Mouse (Mus musculus): ENCODE results near the gene Faap100. TPM values are rescaled to one million over a fixed set of nuclear protein-coding genes. Genes with fewer than 3 reads are reported as not detected.

The Faap100 gene
- polyA plus RNA-seq, 1 experiment from 2014 or later: 74.6 TPM

DNA sequence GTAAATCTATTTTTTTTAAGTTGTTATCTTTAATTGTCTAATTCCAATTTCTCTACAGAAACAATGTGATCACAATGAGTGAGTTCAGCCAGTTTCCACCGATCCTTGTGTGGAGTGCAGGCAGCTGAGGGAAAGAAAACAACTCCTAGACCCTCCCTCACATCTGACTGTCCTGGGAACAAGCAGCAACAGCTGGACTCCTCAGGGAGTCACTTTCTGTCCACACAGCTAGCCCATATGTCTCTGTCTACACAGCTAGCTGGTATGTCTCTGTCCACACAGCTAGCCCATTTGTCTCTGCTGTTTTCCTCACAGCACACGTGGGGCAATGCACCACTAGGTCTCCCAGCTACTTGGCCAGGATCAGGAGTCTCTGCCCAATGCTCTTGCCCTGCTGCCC is 19.0 kb upstream of the Faap100 start:
- ATAC-seq (ENCODE audit: low FRiP score): no peak
- no peaks in the 10 kb centered on the region for H3K9me3 ChIP-seq
- H3K4me1 ChIP-seq (replicated peaks): no peaks in the 10 kb centered on the region
- no peak overlapping the region for H3K4me3 ChIP-seq
- no peak overlapping the region for H3K9ac ChIP-seq
- peaks cover 80% of the 10 kb centered on the region for H3K36me3 ChIP-seq
- WGBS: 79% methylated on average over 2 of the region's 2 CpGs
- no peak overlapping the region for H3K27ac ChIP-seq
- H3K4me2 ChIP-seq: no peak overlapping the region
- H3K27me3 ChIP-seq: no peaks in the 10 kb centered on the region

DNA sequence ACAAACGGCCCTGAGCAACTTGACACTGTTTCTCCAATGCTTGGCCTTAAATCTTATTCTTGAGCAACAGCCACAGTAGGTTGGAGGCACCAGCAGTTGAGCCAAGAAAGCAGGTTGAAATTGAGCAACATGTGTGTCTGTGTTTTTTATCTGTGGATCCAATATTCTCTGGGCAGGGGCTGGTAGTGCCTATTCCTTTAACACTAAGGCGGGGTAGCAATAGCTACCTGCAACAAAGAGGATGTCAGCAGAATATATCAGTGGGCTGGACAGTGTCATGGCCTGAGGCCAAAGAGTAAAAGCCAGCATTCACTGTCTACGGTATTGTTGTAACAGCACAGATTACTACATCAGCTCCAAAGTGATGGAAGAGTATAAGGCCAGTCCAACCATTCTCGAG is 17.1 kb upstream of the Faap100 start:
- ATAC-seq (ENCODE audit: low FRiP score): no peak

DNA sequence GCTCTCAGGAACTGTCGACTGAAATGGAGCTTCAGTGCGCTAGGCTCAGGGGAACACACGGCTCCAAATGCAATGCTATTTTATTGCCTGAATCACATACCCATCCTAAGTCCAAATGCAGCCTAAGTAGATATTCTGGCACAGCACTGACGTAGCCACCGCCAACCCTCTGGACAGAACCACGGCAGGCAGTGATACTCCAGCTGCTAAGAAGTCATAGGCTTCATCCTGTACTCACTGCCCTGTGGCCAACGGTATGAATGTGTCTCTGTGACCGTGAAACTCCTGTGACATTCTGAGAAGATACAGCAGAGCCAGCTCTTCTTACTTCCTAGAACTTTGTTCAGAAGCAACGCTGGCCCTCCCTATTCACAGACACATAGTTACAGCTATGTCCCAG is 10.0 kb upstream of the Faap100 start:
- Histone ChIP-seq H3K9ac (no peak overlapping the region), H3K9me3 (no peaks in the 10 kb centered on the region), H3K27ac (no peak overlapping the region), H3K36me3 (peaks cover 77% of the 10 kb centered on the region), H3K4me2 (no peak overlapping the region), H3K4me1 (replicated peaks) (no peaks in the 10 kb centered on the region), H3K27me3 (no peaks in the 10 kb centered on the region), H3K4me3 (no peak overlapping the region)
- WGBS: 94% methylated on average over 9 of the region's 9 CpGs
- no peak for ATAC-seq (ENCODE audit: low FRiP score)

More for the DNA sequence above, 17.1 kb upstream of the Faap100 start:
- H3K9me3 ChIP-seq: no peaks in the 10 kb centered on the region
- no peaks in the 10 kb centered on the region for H3K4me1 ChIP-seq (replicated peaks)
- no peak overlapping the region for H3K4me2 ChIP-seq
- H3K9ac ChIP-seq: no peak overlapping the region
- WGBS: 83% methylated on average over 4 of the region's 4 CpGs
- H3K27me3 ChIP-seq: no peaks in the 10 kb centered on the region
- no peak overlapping the region for H3K4me3 ChIP-seq
- no peak overlapping the region for H3K27ac ChIP-seq
- H3K36me3 ChIP-seq: peaks cover 72% of the 10 kb centered on the region

DNA sequence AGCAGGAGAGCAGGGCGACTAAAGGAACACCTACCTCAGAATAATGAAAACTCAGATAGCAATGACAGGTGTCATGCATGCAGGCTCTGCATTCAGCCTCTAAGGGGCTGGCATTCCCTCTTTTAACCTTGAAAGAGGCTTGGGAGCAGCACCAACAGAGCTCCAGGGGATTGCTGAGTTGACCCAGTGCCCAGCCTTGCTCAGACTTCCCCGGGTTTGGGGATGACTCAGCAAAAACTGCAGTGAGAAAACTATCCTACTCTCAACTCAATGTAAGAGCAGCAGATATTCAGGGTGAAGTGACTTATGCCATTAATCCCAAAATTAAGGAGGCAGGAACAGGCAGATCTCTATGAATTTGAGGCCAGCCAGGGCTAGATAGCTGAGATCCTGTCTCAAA is 8.6 kb upstream of the Faap100 start:
- Histone ChIP-seq H3K4me1 (replicated peaks) (no peaks in the 10 kb centered on the region), H3K9ac (no peak overlapping the region), H3K4me2 (no peak overlapping the region), H3K27me3 (no peaks in the 10 kb centered on the region), H3K36me3 (peaks cover 77% of the 10 kb centered on the region), H3K9me3 (no peaks in the 10 kb centered on the region), H3K4me3 (no peak overlapping the region), H3K27ac (no peak overlapping the region)
- 81% methylated on average over 2 of the region's 2 CpGs for WGBS
- ATAC-seq (ENCODE audit: low FRiP score): no peak

DNA sequence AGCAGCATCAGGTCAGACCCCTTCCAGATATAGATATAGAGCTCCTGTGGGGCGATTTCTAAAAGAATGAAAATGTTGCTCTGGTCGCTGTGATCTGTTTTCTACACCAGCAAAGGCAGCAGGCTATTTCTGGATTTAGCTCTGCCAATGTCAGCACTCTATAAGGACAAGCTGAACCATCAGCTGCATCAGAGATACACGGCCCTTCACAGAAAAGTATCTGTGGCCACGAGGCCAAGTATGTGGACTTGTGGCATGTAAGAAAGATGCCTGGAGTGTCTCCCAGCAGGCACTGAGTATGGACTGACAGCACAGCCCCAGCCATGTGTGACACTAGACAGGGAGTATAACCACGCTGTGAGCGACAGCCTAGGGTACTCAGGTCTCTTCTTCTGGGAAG is 8.1 kb upstream of the Faap100 start:
- 93% methylated on average over 6 of the region's 6 CpGs for WGBS
- Histone ChIP-seq H3K9me3 (no peaks in the 10 kb centered on the region), H3K36me3 (peaks cover 79% of the 10 kb centered on the region)

DNA sequence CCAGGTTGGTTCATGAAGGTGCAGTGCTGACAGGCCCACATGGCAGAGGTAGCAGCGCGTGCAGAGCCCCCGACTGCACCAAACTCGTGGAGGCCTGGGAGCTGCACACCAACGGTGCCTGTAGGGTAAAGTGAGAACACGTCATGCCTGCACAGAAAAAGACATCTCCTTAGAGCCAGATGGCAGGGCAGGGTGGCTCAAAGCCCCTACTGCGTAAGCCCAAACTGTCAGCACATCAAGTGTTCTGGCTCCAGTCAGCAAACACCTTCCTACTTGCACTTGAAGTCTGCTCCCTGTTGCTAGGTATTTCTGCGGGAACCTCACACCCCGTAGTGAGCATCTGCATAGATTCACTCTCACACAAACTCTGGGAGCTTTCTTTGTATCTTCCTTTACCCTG is 3.9 kb upstream of the Faap100 start:
- Histone ChIP-seq H3K4me3 (no peak overlapping the region), H3K9ac (no peak overlapping the region), H3K9me3 (no peaks in the 10 kb centered on the region), H3K4me2 (no peak overlapping the region), H3K27me3 (no peaks in the 10 kb centered on the region), H3K27ac (no peak overlapping the region), H3K4me1 (replicated peaks) (peaks cover 15% of the 10 kb centered on the region), H3K36me3 (peaks cover 74% of the 10 kb centered on the region)
- ATAC-seq (ENCODE audit: low FRiP score): no peak
- 91% methylated on average over 9 of the region's 9 CpGs for WGBS

More for the DNA sequence above, 8.1 kb upstream of the Faap100 start:
- ATAC-seq (ENCODE audit: low FRiP score): no peak
- Histone ChIP-seq H3K9ac (no peak overlapping the region), H3K4me3 (no peak overlapping the region), H3K4me2 (no peak overlapping the region), H3K4me1 (replicated peaks) (no peaks in the 10 kb centered on the region), H3K27me3 (no peaks in the 10 kb centered on the region), H3K27ac (no peak overlapping the region)

DNA sequence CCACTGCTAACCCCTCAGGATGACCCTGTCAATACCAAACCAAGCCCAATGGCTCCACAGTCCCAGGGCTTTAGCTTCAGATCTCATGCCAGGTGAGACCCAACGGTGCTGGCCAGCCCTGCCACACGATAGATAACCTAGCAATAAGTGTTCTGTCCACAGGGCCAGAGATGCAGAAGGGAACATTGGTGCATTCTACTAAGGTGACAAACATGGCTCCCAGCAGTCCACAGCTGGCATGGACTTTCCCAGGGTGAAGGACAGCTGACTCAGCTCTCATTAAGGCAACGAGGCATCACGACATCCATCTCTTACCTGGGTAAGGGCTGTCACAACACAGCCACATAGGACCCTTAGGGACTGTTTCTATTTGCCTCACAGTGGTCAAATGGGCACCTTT is 2.6 kb upstream of the Faap100 start:
- no peak overlapping the region for H3K4me3 ChIP-seq
- no peaks in the 10 kb centered on the region for H3K9me3 ChIP-seq
- H3K36me3 ChIP-seq: peaks cover 74% of the 10 kb centered on the region
- no peak overlapping the region for H3K4me2 ChIP-seq
- 90% methylated on average over 4 of the region's 4 CpGs for WGBS
- H3K27ac ChIP-seq: no peak overlapping the region
- no peak overlapping the region for H3K9ac ChIP-seq
- ATAC-seq (ENCODE audit: low FRiP score): no peak
- H3K27me3 ChIP-seq: no peaks in the 10 kb centered on the region
- H3K4me1 ChIP-seq (replicated peaks): peaks cover 29% of the 10 kb centered on the region

DNA sequence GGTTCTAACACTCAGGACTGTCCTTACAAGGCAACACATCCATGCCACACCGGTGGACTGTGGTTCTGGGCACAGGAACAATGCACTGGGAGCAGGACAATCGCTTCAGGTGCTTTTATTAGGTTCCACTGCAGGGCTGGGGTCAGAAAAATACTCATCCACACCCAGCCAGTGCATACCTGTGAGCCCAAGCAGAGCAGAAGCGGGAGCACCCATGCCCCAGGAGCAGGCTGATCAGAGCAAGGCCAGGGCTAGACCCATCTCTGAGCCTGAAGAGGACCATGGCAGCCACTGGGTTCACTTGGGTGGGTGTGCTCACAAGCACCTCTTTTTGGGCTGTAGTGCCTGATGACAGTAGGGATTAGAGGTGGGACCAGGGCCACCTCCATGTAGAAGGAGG is 1.7 kb upstream of the Faap100 start:
- no peak overlapping the region for H3K9ac ChIP-seq
- H3K4me1 ChIP-seq (replicated peaks): peaks cover 33% of the 10 kb centered on the region
- H3K4me2 ChIP-seq: no peak overlapping the region
- WGBS: 98% methylated on average over 3 of the region's 3 CpGs
- H3K4me3 ChIP-seq: no peak overlapping the region
- H3K36me3 ChIP-seq: peaks cover 74% of the 10 kb centered on the region
- ATAC-seq (ENCODE audit: low FRiP score): no peak
- no peaks in the 10 kb centered on the region for H3K9me3 ChIP-seq
- no peaks in the 10 kb centered on the region for H3K27me3 ChIP-seq
- no peak overlapping the region for H3K27ac ChIP-seq

DNA sequence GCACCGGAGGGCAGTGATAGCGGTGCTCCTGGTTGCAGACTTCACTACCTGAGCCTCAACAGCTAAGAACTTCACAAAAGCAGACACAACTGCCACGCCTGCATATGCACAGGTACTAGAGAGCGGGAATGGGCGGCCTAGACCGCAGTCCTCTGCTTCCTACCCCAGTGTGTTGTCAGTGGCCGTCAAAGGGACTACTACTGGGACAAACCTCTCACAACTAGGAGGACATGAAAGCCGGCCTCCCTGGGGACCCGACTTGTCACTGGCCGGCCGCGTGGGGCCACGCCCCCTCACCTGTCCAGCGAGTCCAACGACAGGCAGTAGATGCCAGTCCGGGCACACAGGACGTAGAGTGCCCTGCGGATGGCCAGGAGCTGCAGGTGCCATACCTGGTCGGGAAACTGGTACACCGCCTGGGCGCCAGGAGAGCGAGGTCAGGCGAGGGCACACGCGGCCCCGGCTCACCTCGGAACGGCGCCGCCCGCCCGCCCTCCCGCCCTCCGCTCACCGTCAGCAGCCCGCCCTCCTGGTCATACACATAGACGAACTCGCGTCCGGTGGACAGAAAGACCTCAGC is 443 bp downstream of the Faap100 start:
- peaks cover 74% of the 10 kb centered on the region for H3K36me3 ChIP-seq
- peaks cover 33% of the 10 kb centered on the region for H3K4me1 ChIP-seq (replicated peaks)
- peak overlapping the region; percentile 91 for H3K4me3 ChIP-seq
- peak overlapping the region; percentile 94 for H3K4me2 ChIP-seq
- H3K9me3 ChIP-seq: no peaks in the 10 kb centered on the region
- H3K27me3 ChIP-seq: no peaks in the 10 kb centered on the region
- H3K27ac ChIP-seq: peak overlapping the region; percentile 86
- WGBS: 4% methylated on average over 33 of the region's 40 CpGs
- peak overlapping the region; percentile 93 for H3K9ac ChIP-seq
- ATAC-seq (ENCODE audit: low FRiP score): peak; percentile 41

DNA sequence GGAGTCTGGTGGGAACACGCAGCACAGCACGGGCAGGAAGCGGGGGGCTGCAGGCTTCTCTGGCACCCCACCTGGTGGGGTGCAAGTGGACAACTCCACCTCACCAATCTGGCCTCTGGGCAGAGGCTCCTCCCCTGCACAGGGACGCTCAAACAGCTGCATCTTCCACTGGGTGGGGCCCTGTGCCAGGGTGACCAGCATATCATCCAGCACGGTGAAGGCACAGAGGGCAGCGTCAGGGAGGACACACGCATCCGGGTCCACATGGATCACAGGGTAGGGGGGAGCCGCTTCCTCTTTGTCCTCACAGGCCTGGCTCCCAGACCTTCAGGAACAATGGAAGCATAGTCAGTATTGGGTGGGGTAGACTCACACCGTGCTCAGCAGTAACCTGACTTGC is 1.2 kb downstream of the Faap100 start:
- Histone ChIP-seq H3K9ac (peak overlapping the region; percentile 93), H3K4me1 (replicated peaks) (peaks cover 33% of the 10 kb centered on the region), H3K36me3 (peaks cover 74% of the 10 kb centered on the region), H3K27me3 (no peaks in the 10 kb centered on the region), H3K4me3 (peak overlapping the region; percentile 91), H3K27ac (no peak overlapping the region; the same call in 1 of the 2 replicates), H3K4me2 (peak overlapping the region; percentile 94), H3K9me3 (no peaks in the 10 kb centered on the region)
- peak; percentile 31; the same call in 1 of the 2 replicates for ATAC-seq (ENCODE audit: low FRiP score)
- WGBS: 70% methylated on average over 10 of the region's 10 CpGs

DNA sequence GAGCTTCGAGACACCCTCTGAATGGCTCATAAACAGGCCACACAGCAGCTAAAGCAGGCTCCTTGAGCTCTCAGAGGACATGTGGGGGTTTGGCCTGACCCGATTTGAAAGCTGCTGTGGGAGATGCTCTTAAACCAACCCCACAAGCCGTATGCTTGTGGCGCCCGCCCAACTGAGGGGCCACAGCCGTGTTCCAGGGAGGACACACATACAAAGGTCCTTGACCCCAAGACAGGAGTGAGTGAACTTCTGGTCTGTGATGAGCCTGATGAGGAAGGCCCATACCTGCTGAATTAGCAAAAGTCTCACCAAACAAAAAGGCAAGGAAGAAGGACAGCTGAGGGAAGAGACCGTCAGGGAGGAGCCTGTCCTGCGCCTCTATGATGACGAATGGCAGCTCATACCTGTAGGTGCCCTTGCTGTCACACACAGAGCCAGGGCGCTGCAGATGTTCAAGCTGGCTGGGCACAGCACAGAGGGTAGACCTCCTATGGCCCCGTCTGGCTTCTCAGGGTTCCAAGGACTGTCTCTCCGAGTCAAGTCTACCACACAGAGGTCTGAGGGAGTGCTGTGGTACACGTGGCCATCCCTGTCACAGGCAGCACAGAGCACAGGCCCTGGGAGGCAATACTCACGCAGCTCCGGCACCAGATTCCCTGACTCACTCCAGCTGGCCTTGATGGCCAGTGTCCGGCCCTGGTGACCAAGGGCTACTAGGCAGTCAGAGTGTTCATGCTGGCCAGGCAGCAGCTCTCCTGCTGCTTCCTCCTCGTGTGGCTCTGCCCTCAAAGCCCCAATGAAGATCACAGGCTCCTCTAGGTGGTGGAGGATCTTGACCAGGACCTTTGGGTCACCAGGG is 2.0 kb downstream of the Faap100 start:
- H3K4me3 ChIP-seq: peak overlapping the region; percentile 91
- peaks cover 74% of the 10 kb centered on the region for H3K36me3 ChIP-seq
- no peaks in the 10 kb centered on the region for H3K9me3 ChIP-seq
- no peak for ATAC-seq (ENCODE audit: low FRiP score)
- H3K27ac ChIP-seq: no peak overlapping the region
- peak overlapping the region; percentile 94 for H3K4me2 ChIP-seq
- H3K9ac ChIP-seq: peak overlapping the region; percentile 93
- WGBS: 89% methylated on average over 17 of the region's 17 CpGs
- H3K27me3 ChIP-seq: no peaks in the 10 kb centered on the region
- H3K4me1 ChIP-seq (replicated peaks): peaks cover 33% of the 10 kb centered on the region

DNA sequence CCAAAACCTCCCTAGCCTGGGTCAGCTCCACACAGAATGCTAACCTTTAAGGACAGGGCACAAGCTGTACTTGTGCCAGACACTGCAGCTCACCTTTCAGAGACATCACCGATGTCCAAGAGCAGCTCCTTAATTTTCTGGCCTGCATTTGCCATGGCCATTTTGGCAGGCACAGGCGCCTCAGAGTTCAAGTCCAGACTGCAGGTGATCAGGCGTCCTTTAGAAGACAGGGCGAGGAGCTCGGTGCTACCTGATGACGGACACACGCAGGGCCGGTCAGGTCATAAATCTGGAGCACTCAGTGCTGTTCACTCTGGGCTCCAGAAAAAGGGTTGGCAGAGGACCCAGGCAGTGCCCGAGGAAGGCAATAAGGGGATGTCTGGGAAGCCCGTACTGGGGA is 3.2 kb downstream of the Faap100 start:
- H3K4me2 ChIP-seq: no peak overlapping the region
- H3K27ac ChIP-seq: no peak overlapping the region
- peaks cover 74% of the 10 kb centered on the region for H3K36me3 ChIP-seq
- peaks cover 33% of the 10 kb centered on the region for H3K4me1 ChIP-seq (replicated peaks)
- no peaks in the 10 kb centered on the region for H3K27me3 ChIP-seq
- no peak overlapping the region for H3K9ac ChIP-seq
- H3K9me3 ChIP-seq: no peaks in the 10 kb centered on the region
- H3K4me3 ChIP-seq: no peak overlapping the region
- WGBS: 95% methylated on average over 10 of the region's 10 CpGs
- no peak for ATAC-seq (ENCODE audit: low FRiP score)

Measured in hindbrain, embryonic 13.5 days (tissue).